Mouse (Mus musculus) MEL (cell line): ENCODE measurements at regions not wholly inside any gene's neighbourhood (a gene's known extent, or its start where the extent isn't known, plus 50 kb on each side); places are given as distances from the start of the nearest gene placed in this dataset.
"Not testable (repeated sequence)": the region's sequence is repeated elsewhere in the genome, so short reads cannot be mapped to it uniquely, and the experiment has no call there.

Source experiments
- CTCF ChIP-seq, 3 experiments: IDR thresholded peaks in 2 of 3; conservative IDR thresholded peaks in 1 of 3; 2 replicates each; pipeline ENCODE4 v1.5.1; 2011 to 2012; ENCODE audit warnings: low read length in 3 of 3, low read depth in 2 of 3, mild to moderate bottlenecking in 2 of 3, improper control_type of control experiment in 1 of 3, inconsistent platforms in 1 of 3, mixed read lengths in 1 of 3, moderate library complexity in 1 of 3; ENCODE audit not compliant: control insufficient read depth in 1 of 3, insufficient read depth in 1 of 3, poor library complexity in 1 of 3, severe bottlenecking in 1 of 3
- EP300 ChIP-seq, 2 experiments: IDR thresholded peaks; 2 replicates each; pipeline ENCODE4 v1.6.1; 2011; ENCODE audit warnings: improper control_type of control experiment in 2 of 2, low read length in 2 of 2, low read depth in 1 of 2, mild to moderate bottlenecking in 1 of 2
- MAZ ChIP-seq: IDR thresholded peaks from 2 replicates; pipeline ENCODE4 v1.6.1; 2012; ENCODE audit warnings: low read depth, mild to moderate bottlenecking, inconsistent platforms, low read length, improper control_type of control experiment
- POLR2A ChIP-seq, 2 experiments: IDR thresholded peaks; 2 replicates each; pipeline ENCODE4 v1.6.1; 2011 to 2012; ENCODE audit warnings: low read length in 2 of 2, mild to moderate bottlenecking in 2 of 2, control low read depth in 1 of 2, improper control_type of control experiment in 1 of 2, low read depth in 1 of 2, moderate library complexity in 1 of 2; ENCODE audit not compliant: control insufficient read depth in 1 of 2, insufficient read depth in 1 of 2, poor library complexity in 1 of 2
- TAL1 ChIP-seq: IDR thresholded peaks from 2 replicates; pipeline ENCODE4 v1.6.1; 2012; ENCODE audit warnings: mild to moderate bottlenecking, inconsistent platforms, low read length, moderate library complexity, mixed read lengths

DNA sequence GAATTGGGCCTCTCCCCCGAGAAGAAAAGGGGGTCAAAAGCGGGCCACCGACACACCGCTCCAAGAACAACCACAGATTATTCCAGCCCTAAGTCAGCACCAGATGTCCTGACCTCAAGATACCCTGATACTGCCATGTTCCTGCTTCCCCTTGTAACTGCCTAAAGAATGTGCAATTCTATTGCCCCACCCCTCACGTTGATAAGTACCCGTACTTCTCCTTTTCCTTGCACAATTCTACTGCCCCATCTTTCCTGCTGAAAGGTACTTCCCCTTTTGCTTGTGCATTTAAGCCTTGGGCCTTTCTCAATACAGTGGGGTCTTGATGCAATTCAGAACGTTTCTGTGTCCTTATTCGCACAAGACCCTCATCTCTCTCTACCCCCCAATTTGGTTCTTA is 130.6 kb downstream of the 4932411N23Rik start:
- not testable (repeated sequence) for TF ChIP-seq POLR2A (IDR thresholded peaks at IDR 0.05; ENCODE audit: control insufficient read depth in 1 of 2, insufficient read depth in 1 of 2, low read depth in 1 of 2, low read length in 2 of 2, poor library complexity in 1 of 2); CTCF (IDR thresholded peaks at IDR 0.05 in 2 of 3, conservative IDR thresholded peaks at IDR 0.05 in 1 of 3; ENCODE audit: control insufficient read depth in 1 of 3, insufficient read depth in 1 of 3, low read depth in 2 of 3, low read length in 3 of 3, poor library complexity in 1 of 3, severe bottlenecking in 1 of 3); EP300 (IDR thresholded peaks at IDR 0.05; ENCODE audit: low read depth in 1 of 2, low read length in 2 of 2); MAZ; TAL1
